Mouse (Mus musculus) embryo, embryonic 10.5 days (tissue): ENCODE data around the gene Iqschfp.
A peak's percentile ranks its signal among the peaks of the same experiment; 100 is the strongest.
"Not testable (repeated sequence)": the region's sequence is repeated elsewhere in the genome, so short reads cannot be mapped to it uniquely, and the experiment has no call there.

ENCODE experiments used
- DNase-seq: peaks from one replicate; pipeline ENCODE4 v3.0.0-alpha.2; 2015; ENCODE audit warnings: low spot score

Gene Iqschfp

DNA sequence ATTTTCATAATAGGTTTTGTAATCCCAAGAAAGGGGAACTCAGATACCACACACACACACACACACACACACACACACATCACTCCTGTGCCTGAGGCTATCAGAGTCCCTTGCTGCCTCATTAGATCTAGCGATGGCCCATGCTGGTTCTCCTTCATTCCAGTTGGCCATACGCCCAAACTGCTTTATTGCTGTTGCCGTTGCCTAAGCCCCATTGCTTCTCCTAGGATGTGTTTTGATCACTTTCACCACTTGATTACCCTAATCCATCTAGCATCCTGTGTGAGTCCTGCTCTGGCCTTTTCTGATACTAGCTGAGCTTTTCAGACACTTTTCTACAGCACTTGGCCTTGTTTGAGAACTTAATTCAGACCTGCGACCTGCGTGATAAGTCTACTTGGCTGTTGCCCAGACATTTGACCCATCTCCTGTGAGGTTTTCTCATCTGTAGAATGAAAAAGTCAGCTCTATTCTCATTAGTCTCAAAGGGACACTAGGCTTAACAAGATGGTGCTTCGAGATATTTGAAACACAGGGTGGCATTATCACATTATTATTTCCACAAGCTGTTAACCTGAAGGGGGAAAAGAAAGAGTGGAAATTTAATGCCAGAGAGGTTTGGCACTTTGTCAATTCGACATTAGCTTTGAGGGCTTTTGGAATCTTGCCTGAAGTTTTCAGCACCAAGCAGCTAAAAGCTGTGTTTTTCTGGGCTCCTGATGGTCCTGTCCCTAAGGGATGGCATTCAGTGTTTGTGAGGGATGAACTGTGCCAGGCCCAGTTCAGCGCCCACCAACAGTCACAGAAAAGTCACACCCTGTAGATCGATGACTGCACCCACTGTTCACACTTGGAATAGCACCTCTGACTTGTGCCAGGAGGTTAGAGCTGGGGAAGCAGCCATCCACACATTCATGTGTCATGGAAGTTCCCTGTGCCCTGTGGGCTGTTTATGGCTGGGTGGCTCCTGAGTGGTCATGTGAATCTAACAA, 179.7 kb downstream of the Iqschfp start:
- no peak for DNase-seq

DNA sequence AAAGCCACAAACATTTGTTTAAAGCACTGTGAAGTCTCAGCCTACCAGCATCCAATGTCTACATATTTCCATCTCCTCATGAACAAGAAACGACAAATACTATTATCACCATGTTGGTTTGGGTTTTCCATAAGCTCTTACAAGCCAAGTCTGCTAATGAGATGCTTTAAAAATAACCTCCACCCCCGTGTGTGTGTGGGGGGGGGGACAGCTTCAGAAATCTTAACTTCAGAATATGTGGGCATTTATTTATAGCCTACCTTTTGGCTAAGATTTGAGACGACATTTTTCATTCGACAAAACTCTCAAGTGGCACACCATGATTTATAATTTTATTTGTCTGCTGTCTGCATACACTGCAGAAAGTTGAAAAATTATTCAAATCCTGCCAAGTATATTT, 185.4 kb downstream of the Iqschfp start:
- no peak for DNase-seq

- no peak for DNase-seq
These were observed 193.0 kb downstream of the Iqschfp start for GRCm38 (mm10) chr3:68085024-68085423.

- DNase-seq = no peak
These were observed 200.1 kb downstream of the Iqschfp start for GRCm38 (mm10) chr3:68092108-68092507.

GRCm38 (mm10) chr3:68096724-68097431, 204.8 kb downstream of the Iqschfp start:
- no peak for DNase-seq

DNA sequence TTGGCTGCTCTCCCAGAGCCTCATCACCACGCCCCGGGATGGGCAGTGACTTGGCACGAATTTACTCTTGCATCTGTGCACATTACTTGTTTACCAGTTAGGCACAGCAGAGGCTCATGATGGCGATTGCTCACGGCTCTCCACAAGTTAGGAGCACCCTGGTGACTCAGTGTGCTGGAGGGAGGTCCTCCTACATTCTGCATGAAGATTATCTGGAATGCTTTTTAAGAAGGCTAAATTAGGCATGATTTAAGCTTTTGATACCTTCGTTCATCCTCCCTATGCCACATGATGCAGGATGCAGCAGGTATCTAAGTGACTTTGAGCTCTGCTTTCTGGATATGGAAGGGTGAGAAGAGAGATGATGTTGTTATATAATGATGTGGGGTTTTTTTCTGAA, 207.5 kb downstream of the Iqschfp start:
- not testable (repeated sequence) for DNase-seq

GRCm38 (mm10) chr3:68101343-68101742, 209.3 kb downstream of the Iqschfp start:
- no peak for DNase-seq

- no peak for DNase-seq
These were observed 213.2 kb downstream of the Iqschfp start for GRCm38 (mm10) chr3:68105081-68105685.

- DNase-seq = no peak
These were observed 229.3 kb downstream of the Iqschfp start for GRCm38 (mm10) chr3:68121338-68121737.

DNA sequence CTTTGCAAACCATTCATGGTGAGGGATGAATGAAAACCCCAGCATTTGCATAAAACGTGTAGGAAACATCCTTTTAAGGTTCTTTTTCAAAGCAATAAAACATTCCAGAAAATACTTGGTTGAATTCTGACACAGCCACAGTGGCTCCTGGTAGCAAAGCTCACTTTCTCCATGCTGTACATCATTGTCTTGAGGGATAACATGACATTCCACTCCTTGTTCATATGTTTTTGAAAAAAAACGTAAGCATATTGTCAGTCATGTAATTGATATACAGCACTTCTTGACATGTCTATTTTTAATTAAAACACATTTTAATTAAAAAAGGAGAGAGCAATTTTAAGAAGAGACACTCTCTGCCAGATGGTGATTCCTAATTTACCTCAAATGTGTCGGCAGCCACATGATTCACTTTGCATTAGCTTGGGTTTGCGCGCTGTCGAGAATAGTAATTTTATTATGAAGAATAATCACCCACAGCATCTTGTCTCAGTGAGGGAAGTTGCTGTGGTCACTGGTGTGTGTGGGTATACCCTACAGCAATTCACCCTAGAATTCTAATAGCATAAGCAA, 234.3 kb downstream of the Iqschfp start:
- DNase-seq = no peak

DNA sequence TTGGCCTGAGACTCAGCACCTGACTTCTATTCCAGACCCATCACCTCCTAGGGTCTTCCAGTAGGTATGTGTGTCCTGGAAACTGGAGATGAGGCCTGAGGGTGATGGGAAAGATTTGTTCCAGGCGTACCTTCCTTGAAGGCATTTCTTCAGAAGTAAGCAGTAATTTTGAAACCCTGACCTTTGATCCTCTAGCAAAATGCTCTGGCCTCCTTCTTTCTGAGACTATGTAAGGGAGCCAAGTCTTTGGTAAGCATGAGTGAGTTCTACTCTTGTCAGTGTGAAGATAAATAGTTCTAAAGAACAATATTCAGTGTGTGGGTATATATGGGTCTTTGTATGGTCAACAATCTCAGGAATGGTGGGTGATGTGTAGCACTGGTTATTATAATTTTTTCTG, 238.4 kb downstream of the Iqschfp start:
- DNase-seq = no peak

DNA sequence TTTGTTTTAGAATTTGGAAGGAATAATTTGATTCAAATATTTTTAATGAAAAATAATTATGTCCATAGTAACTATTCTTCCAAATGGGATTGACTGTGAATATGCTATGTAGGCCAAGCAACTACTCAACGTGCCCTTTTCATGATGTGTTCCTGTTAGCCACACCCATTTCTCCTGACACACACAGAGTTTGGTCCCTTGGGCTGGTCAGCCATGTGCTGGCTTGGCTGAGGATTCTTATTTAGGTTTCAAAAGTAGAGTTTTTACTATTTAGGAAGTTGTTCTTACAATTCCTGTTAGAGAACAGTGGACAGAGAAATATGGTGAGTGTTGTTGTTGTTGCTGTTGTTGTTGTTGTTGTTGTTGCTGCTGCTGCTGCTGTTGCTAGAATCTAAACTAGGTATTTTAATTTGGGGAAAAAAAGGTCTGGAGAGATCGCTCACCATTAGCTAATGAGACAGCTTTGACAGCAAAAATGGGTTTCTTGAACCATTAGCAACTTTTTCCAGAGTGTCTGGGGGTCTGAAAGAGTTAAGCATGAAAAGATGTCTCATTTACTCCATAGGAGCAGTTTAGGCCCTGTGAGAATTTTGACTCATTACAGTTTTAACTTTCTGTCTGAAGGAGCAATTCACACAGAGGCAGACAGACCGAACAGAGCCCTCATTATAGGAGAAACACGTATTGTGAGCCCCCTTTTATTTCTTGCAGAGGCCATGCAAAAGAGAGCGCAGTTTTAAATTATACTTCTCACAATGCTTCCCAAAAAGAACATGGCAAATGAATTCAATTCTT, 247.0 kb downstream of the Iqschfp start:
- no peak for DNase-seq

DNA sequence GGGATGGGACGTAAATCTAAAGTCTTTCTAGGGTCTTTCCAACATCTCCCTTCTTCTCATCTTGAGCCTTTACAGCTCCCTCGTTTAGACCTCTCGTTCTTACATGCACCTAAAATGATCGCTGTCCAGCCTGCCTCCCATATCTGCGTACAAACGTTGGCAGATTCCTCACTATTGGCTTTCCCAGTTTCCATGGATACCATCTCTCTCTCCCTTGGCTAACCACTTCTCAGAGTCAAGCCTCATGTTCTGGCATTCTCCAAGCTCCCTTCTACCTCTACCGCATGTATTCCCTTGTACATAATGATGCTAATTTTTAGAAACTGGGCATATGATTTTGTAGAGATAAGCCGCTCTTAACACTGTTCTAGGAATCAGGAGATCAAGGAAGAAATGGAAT, 258.7 kb downstream of the Iqschfp start:
- DNase-seq = no peak

- DNase-seq = no peak
These were observed 268.1 kb downstream of the Iqschfp start for GRCm38 (mm10) chr3:68160175-68160574.

- no peak for DNase-seq
These were observed 268.7 kb downstream of the Iqschfp start for GRCm38 (mm10) chr3:68160760-68161159.

DNA sequence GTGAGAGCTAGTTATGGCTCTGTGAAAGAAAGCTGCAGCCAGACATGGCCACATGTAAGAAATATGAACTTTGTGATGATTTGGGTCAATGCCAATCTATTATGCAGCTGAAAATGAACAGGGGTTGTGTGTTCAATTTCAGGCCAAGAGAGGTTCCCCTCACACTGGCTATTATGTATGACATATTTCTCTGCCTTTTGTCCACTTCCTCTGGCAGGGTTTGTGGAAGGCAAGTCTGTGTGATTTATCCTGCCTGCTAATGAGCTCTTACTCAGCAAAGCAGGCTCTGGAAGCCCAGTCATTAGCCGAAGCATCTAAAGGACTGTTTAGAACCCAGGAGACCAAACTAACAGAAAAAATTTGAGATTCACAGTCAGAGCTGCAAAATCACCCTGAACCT, 286.2 kb downstream of the Iqschfp start:
- no peak for DNase-seq

DNA sequence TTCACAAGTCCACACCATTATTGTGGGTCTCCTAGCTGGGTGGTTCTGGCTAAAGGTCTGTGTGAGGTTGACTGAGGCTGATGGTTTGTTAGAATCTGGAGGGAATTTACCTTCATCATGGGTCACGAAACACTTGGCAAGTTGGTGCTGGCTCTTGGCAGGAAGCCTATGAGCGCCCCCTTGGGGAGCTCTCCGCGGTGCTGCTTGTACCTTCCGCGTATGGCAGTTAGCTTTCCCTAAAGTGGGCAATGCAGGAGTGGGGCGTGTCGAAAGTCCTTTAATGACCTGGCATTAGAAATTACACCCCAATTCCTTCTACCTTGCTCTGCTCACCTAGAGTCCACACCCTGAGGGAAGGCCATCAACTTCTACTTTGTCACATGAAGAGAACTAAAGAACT, 295.4 kb downstream of the Iqschfp start:
- peak; percentile 24 for DNase-seq

GRCm38 (mm10) chr3:68189100-68189499, 297.1 kb downstream of the Iqschfp start:
- DNase-seq = no peak

GRCm38 (mm10) chr3:68196933-68197332, 304.9 kb downstream of the Iqschfp start:
- no peak for DNase-seq

- no peak for DNase-seq
These were observed 309.2 kb downstream of the Iqschfp start for GRCm38 (mm10) chr3:68201214-68201613.

DNA sequence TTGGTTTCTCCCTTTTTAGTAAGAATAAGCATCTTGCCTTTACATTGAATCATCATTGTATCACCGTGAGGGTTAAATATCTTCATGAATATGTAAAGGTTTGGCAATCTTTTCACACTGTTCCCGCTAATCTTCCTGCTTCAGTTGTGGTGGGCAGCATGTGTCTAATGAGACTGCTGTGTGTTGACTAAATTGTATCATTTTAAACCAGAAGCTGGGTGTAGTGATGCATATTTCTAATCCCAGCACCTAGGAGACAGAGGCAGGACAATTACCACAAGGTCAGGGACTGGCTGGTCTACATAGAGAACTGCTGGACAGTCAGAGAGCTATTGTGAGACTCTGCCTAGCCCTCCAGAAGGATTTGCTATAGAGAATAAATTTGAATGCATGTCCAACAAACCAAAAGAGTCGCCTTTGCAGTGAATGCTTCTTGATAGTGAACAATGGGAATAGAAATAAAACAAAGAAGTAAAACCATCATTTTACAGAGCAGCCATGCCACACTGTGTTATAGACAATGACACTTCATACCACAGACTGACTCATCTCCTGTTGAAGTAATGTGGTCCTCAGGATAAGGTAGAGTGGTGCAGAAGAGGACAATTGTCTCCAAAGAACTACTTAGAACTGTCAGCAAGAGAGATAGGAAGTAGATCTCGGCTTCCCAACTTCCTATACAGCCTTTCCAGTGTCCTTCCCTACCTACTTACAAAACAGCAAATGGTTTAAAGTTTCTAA, 310.3 kb downstream of the Iqschfp start:
- DNase-seq = peak; percentile 12
